Mouse (Mus musculus) CH12.LX (cell line): ENCODE data around the gene Suv39h1. TPM values are rescaled to one million over a fixed set of nuclear protein-coding genes. Genes with fewer than 3 reads are reported as not detected.

Experiments
- DNase-seq: peaks from one replicate; pipeline ENCODE4 v3.0.0-alpha.2; 2013; ENCODE audit errors: extremely low read depth
- H3K27ac ChIP-seq: 2 replicates; pipeline ENCODE4 v1.5.1; 2012; ENCODE audit warnings: low read depth, mild to moderate bottlenecking, control low read depth, moderate library complexity; ENCODE audit not compliant: insufficient read depth
- H3K27me3 ChIP-seq: replicated peaks from 2 replicates; pipeline ENCODE3; 2012; ENCODE audit warnings: inconsistent platforms
- H3K36me3 ChIP-seq, 2 experiments: replicated peaks in 1 of 2; 2 replicates each; pipeline versions ENCODE3 to v1.6.1; 2012; ENCODE audit warnings: inconsistent platforms in 1 of 2, low read length in 1 of 2, mild to moderate bottlenecking in 1 of 2, mixed read lengths in 1 of 2, moderate library complexity in 1 of 2; ENCODE audit not compliant: control insufficient read depth in 1 of 2, insufficient read depth in 1 of 2
- H3K4me1 ChIP-seq, 2 experiments: 2 replicates each; pipeline ENCODE4 v1.6.1; 2012; ENCODE audit warnings: inconsistent platforms in 1 of 2, moderate library complexity in 1 of 2; ENCODE audit not compliant: insufficient read depth in 2 of 2, control insufficient read depth in 1 of 2
- H3K4me2 ChIP-seq: 2 replicates; pipeline ENCODE4 v1.6.1; 2012; ENCODE audit warnings: low read depth, mild to moderate bottlenecking, control low read depth; ENCODE audit not compliant: poor library complexity, insufficient read depth, severe bottlenecking
- H3K4me3 ChIP-seq, 3 experiments: fragments of 150-350 bp in 1 of 3; sonication (generic) in 1 of 3; replicated peaks in 1 of 3; 2 replicates each; pipeline versions ENCODE3 to v1.5.1; 2011 to 2012; ENCODE audit warnings: low read depth in 2 of 3, low read length in 2 of 3, mild to moderate bottlenecking in 2 of 3, moderate library complexity in 2 of 3, control low read depth in 1 of 3, improper control_type of control experiment in 1 of 3, inconsistent platforms in 1 of 3, mixed read lengths in 1 of 3; ENCODE audit not compliant: poor library complexity in 1 of 3
- H3K79me2 ChIP-seq: replicated peaks from 2 replicates; pipeline ENCODE4 v1.6.1; 2012; ENCODE audit warnings: mild to moderate bottlenecking, moderate library complexity; ENCODE audit not compliant: control insufficient read depth, poor library complexity, insufficient read depth, severe bottlenecking; ENCODE audit errors: extremely low read depth
- H3K9ac ChIP-seq: 2 replicates; pipeline ENCODE4 v1.6.1; 2012; ENCODE audit warnings: low read depth, mild to moderate bottlenecking, control low read depth, moderate library complexity; ENCODE audit not compliant: insufficient read depth
- H3K9me3 ChIP-seq: replicated peaks from 2 replicates; pipeline ENCODE3; 2012; ENCODE audit warnings: low read length, inconsistent platforms, mixed read lengths
- JUN ChIP-seq: IDR thresholded peaks from 2 replicates; pipeline ENCODE4 v1.6.1; 2011; ENCODE audit warnings: low read depth, mild to moderate bottlenecking, low read length, improper control_type of control experiment, moderate library complexity; ENCODE audit not compliant: insufficient read depth
- KAT2A ChIP-seq: IDR thresholded peaks from 2 replicates; pipeline ENCODE4 v1.6.1; 2012; ENCODE audit warnings: low read length, improper control_type of control experiment, inconsistent platforms; ENCODE audit not compliant: insufficient replicate concordance
- MEF2A ChIP-seq: IDR thresholded peaks from 2 replicates; pipeline ENCODE4 v1.6.1; 2014; ENCODE audit warnings: low read depth, mild to moderate bottlenecking, inconsistent platforms, low read length, improper control_type of control experiment, borderline replicate concordance
- MXI1 ChIP-seq: IDR thresholded peaks from 2 replicates; pipeline ENCODE4 v1.6.1; 2011; ENCODE audit warnings: mild to moderate bottlenecking, low read depth, low read length, improper control_type of control experiment
- POLR2A ChIP-seq: IDR thresholded peaks from 2 replicates; pipeline ENCODE4 v1.6.1; 2011; ENCODE audit warnings: low read depth, mild to moderate bottlenecking, improper control_type of control experiment, low read length
- SIN3A ChIP-seq: IDR thresholded peaks from 2 replicates; pipeline ENCODE4 v1.6.1; 2012; ENCODE audit warnings: low read length, improper control_type of control experiment, inconsistent platforms
- TBP ChIP-seq: conservative IDR thresholded peaks from 2 replicates; pipeline ENCODE4 v1.6.1; 2011; ENCODE audit warnings: low read depth, low read length, improper control_type of control experiment
- TCF12 ChIP-seq: IDR thresholded peaks from 2 replicates; pipeline ENCODE4 v1.6.1; 2014; ENCODE audit warnings: low read depth, mild to moderate bottlenecking, inconsistent platforms, low read length, improper control_type of control experiment
- USF1 ChIP-seq: IDR thresholded peaks from 2 replicates; pipeline ENCODE4 v1.6.1; 2014; ENCODE audit warnings: low read depth, mild to moderate bottlenecking, inconsistent platforms, low read length, improper control_type of control experiment
- dilution Hi-C: fragments of 300-500 bp; cut with MboI; formaldehyde crosslinking; loops from 2 replicates; pipeline ENCODE4 v1.14.3; 2020; ENCODE audit warnings: low sequenced_read_pairs; ENCODE audit not compliant: extremely low pct_unique_long_range_greater_than_20kb, extremely low pct_ligation_motif_present
- in situ Hi-C: fragments of 300-500 bp; cut with MboI; formaldehyde crosslinking; loops from 3 replicates; pipeline ENCODE4 v1.14.3; 2019; ENCODE audit warnings: low sequenced_read_pairs, low pct_ligation_motif_present, low pct_unique_long_range_greater_than_20kb, mixed read lengths
- polyA plus RNA-seq: library from polyadenylated mRNA; unstranded; fragments of >175 nt; gene quantifications from 2 replicates; pipeline ENCODE4 v1.2.1, GENCODE M21; 2012; ENCODE audit warnings: low read depth; ENCODE audit not compliant: insufficient read length
- total RNA-seq, 2 experiments: library from RNA; depleted of rRNA; stranded (reverse); fragments of 300-350 nt in 1 of 2; fragments of >200 nt in 1 of 2; gene quantifications; 2 replicates each; pipeline ENCODE4 v1.2.3; 2012 to 2014

Suv39h1 gene
- total and polyA plus RNA-seq, 3 experiments = 40.6 to 73.7 (median 51.4) TPM

GRCm38 (mm10) chrX:8084771-8085259, 10.3 kb upstream of the Suv39h1 start:
- dilution Hi-C loops (no loop called here), in situ Hi-C loops (no loop called here)
- Histone ChIP-seq H3K36me3 (peaks cover 40 to 65% of the 10 kb centered on the region in 2 experiments), H3K79me2 (peaks cover 10% of the 10 kb centered on the region), H3K27ac (no peak overlapping the region)
- no peak for DNase-seq
- TF ChIP-seq POLR2A = no peak
- TF ChIP-seq, all 38 proteins: peak for 0
- Histone ChIP-seq H3K4me2 (no peak overlapping the region), H3K27me3 (no peaks in the 10 kb centered on the region), H3K9me3 (no peaks in the 10 kb centered on the region), H3K4me1 (peaks cover 2 to 9% of the 10 kb centered on the region in 2 experiments; a peak in 1 of 4 replicates), H3K9ac (no peak overlapping the region), H3K4me3 (no peak overlapping the region)

- dilution Hi-C loops (no loop called here), in situ Hi-C loops (no loop called here)
- peak overlapping the region; percentile 36; the same call in 1 of the 2 replicates for H3K27ac ChIP-seq
- TF ChIP-seq USF1 (no peak), TCF12 (no peak), TBP (no peak), JUN (no peak), SIN3A (0 out of 2 replicates have a peak, but pooled peaks have one; percentile 1)
- TF ChIP-seq, all 38 proteins: peak for 1
- Histone ChIP-seq H3K79me2 (peaks cover 31% of the 10 kb centered on the region), H3K9ac (peak overlapping the region; percentile 80), H3K4me1 (peaks cover 5 to 23% of the 10 kb centered on the region in 2 experiments), H3K4me2 (peak overlapping the region; percentile 78), H3K4me3 (peak overlapping the region; percentile 40 to 71 (median 65)), H3K36me3 (peaks cover 10 to 20% of the 10 kb centered on the region in 2 experiments), H3K27me3 (no peaks in the 10 kb centered on the region), H3K9me3 (no peaks in the 10 kb centered on the region)
- no peak for DNase-seq
Measured at GRCm38 (mm10) chrX:8075104-8075503, 544 bp upstream of the Suv39h1 start.

DNA sequence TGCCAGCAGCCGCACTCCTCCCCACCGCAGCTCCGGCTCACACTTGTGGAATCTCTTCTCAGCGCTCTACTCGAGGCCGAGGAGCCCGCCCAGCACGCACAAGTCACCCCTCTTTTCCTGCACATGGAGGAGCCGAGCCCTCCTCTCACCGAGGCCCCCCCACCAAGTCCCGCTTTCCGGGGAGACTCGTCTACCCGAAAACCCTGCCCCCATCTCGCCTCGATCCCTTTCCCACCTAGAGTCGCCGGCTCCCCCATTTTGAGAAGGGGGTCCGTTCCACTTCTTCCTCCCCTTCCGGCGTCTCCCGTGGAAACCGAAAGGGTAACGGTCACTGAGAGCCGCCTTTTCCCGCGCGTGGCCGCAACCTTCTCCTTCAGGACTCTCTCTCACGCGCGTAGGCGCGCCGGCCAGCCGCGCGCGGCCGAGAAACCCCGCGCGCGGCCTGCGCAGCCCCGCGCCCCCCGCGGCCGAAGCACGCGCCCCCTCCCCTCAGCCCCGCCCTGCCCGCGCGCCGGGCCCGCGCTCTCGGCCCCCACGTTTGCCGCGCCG, 605 bp downstream of the Suv39h1 start:
- Histone ChIP-seq H3K36me3 (peaks cover 14 to 28% of the 10 kb centered on the region in 2 experiments), H3K27me3 (no peaks in the 10 kb centered on the region), H3K9me3 (no peaks in the 10 kb centered on the region), H3K79me2 (peaks cover 32% of the 10 kb centered on the region), H3K27ac (peak overlapping the region; percentile 63), H3K4me2 (peak overlapping the region; percentile 38), H3K4me3 (peak overlapping the region; percentile 64 to 96 (median 71)), H3K4me1 (peaks cover 5 to 33% of the 10 kb centered on the region in 2 experiments), H3K9ac (peak overlapping the region; percentile 91)
- TF ChIP-seq SIN3A (peak; percentile 38; the same call in 1 of the 2 replicates), KAT2A (no peak), MEF2A (no peak), JUN (no peak), MXI1 (0 out of 2 replicates have a peak, but pooled peaks have one; percentile 16)
- DNase-seq = no peak
- in situ Hi-C loops (no loop called here), dilution Hi-C loops (no loop called here)
